Comparison of ENCODE assay signal across 9 mouse cellular contexts in genomic region chr19:3855091-3855490, GRCm38 (mm10). TPM values are rescaled to one million over a fixed set of nuclear protein-coding genes. Genes with fewer than 3 reads are reported as not detected.
A peak's percentile ranks its signal among the peaks of the same experiment; 100 is the strongest.
DNase-seq lines count a peak whose midpoint lies in the region; ATAC-seq and TF ChIP-seq lines count a peak whose summit lies in the region.
"Had no signal": no experiment of that assay in that cellular context is flagged by ENCODE, and none has a peak within 500 bp of the region (broad histone marks: within the 10 kb centered on the region; RNA-seq: fewer than 3 reads in every experiment).

No protein-coding gene starts in this region.

- H3K9ac ChIP-seq in lung, embryonic 16.5 days (ENCODE audit: low read length), result no peak overlapping the region
- H3K9ac ChIP-seq in embryonic facial prominence, embryonic 15.5 days, result no peak overlapping the region
- H3K9ac ChIP-seq in neural tube, embryonic 15.5 days (replicated peaks), result no peak overlapping the region

- peak overlapping the region; percentile 37; the same call in 1 of the 2 replicates for H3K27ac ChIP-seq in lung, embryonic 16.5 days (ENCODE audit: low read length)
- H3K27ac ChIP-seq in embryonic facial prominence, embryonic 15.5 days (replicated peaks), result peak overlapping the region; percentile 51; the same call in 1 of the 2 replicates
- 0 out of 2 replicates have a peak overlapping the region, but pooled peaks have one; percentile 20 for H3K27ac ChIP-seq in neural tube, embryonic 15.5 days (replicated peaks)
- H3K27ac ChIP-seq: heart, adult 2 months; macrophage had no signal

- ATAC-seq in lung, embryonic 16.5 days (ENCODE audit: low read depth), result no peak
- no peak for ATAC-seq in embryonic facial prominence, embryonic 15.5 days (ENCODE audit: insufficient number of reproducible peaks, low FRiP score, low TSS enrichment, low read depth)
- ATAC-seq in neural tube, embryonic 15.5 days (ENCODE audit: low FRiP score), result no peak

- no peaks in the 10 kb centered on the region for H3K36me3 ChIP-seq in lung, embryonic 16.5 days (ENCODE audit: control insufficient read depth, insufficient read depth, low read length)
- no peaks in the 10 kb centered on the region for H3K36me3 ChIP-seq in embryonic facial prominence, embryonic 15.5 days
- H3K36me3 ChIP-seq in neural tube, embryonic 15.5 days, result no peaks in the 10 kb centered on the region

- peak overlapping the region; percentile 14; the same call in 1 of the 2 replicates for H3K4me3 ChIP-seq in lung, embryonic 16.5 days (ENCODE audit: low read length)
- no peak overlapping the region for H3K4me3 ChIP-seq in lung, adult 2 months (replicated peaks; ENCODE audit: extremely low read depth, low read depth, low read length)
- H3K4me3 ChIP-seq in embryonic facial prominence, embryonic 15.5 days (replicated peaks), result no peak overlapping the region
- H3K4me3 ChIP-seq in neural tube, embryonic 15.5 days (replicated peaks), result no peak overlapping the region
- H3K4me3 ChIP-seq: heart, adult 2 months had no signal

- peaks cover 31% of the 10 kb centered on the region for H3K4me1 ChIP-seq in lung, embryonic 16.5 days (replicated peaks; ENCODE audit: control insufficient read depth, insufficient read depth, low read length)
- peaks cover 10% of the 10 kb centered on the region for H3K4me1 ChIP-seq in lung, adult 2 months (ENCODE audit: control insufficient read depth, insufficient read depth, low read length)
- peaks cover 33% of the 10 kb centered on the region for H3K4me1 ChIP-seq in embryonic facial prominence, embryonic 15.5 days
- peaks cover 45% of the 10 kb centered on the region for H3K4me1 ChIP-seq in neural tube, embryonic 15.5 days

- peak overlapping the region; percentile 35 for H3K4me2 ChIP-seq in lung, embryonic 16.5 days (ENCODE audit: low read depth, low read length)
- H3K4me2 ChIP-seq in embryonic facial prominence, embryonic 15.5 days (replicated peaks), result 0 out of 2 replicates have a peak overlapping the region, but pooled peaks have one; percentile 15
- H3K4me2 ChIP-seq in neural tube, embryonic 15.5 days, result peak overlapping the region; percentile 22

- H3K27me3 ChIP-seq in lung, embryonic 16.5 days (ENCODE audit: control insufficient read depth, insufficient read depth, low read depth, low read length), result no peaks in the 10 kb centered on the region
- no peaks in the 10 kb centered on the region for H3K27me3 ChIP-seq in embryonic facial prominence, embryonic 15.5 days
- no peaks in the 10 kb centered on the region for H3K27me3 ChIP-seq in neural tube, embryonic 15.5 days (replicated peaks)

- TF ChIP-seq CTCF in lung, adult 2 months (IDR thresholded peaks at IDR 0.05; ENCODE audit: insufficient read depth, low read length), result no peak

- 45% methylated on average over 6 of the region's 6 CpGs for WGBS in lung, embryonic 16.5 days
- 45% methylated on average over 6 of the region's 6 CpGs for WGBS in lung, adult 2 months
- 53% methylated on average over 6 of the region's 6 CpGs for WGBS in embryonic facial prominence, embryonic 15.5 days
- 54% methylated on average over 6 of the region's 6 CpGs for WGBS in neural tube, embryonic 15.5 days

- DNase-seq in lung, adult 2 months, result no peak
- DNase-seq in kidney, postnatal 10 days, result peak; percentile 39
- DNase-seq in thymus, postnatal 36 days, result no peak
- no peak for DNase-seq in gastrocnemius, adult 18-20 months (ENCODE audit: low spot score)
- DNase-seq: heart, adult 2 months had no signal

- no peak for TF ChIP-seq POLR2A in lung, adult 2 months (IDR thresholded peaks at IDR 0.05; ENCODE audit: borderline replicate concordance, extremely low read depth, low read depth, low read length)

- no peaks in the 10 kb centered on the region for H3K9me3 ChIP-seq in lung, embryonic 16.5 days (ENCODE audit: control insufficient read depth, low read length)
- no peaks in the 10 kb centered on the region for H3K9me3 ChIP-seq in embryonic facial prominence, embryonic 15.5 days (replicated peaks)
- H3K9me3 ChIP-seq in neural tube, embryonic 15.5 days (replicated peaks), result no peaks in the 10 kb centered on the region

RNA-seq across cellular contexts. Expression of gene Chka, which starts 3.5 kb away (rescaled TPM):
- 56.8 and 60.0 TPM in 2 replicates for polyA plus RNA-seq in lung, embryonic 16.5 days (2015; fragmentation: Nextera tagmentation; extraction: Ambion mirVana)
- 75.9 and 81.6 TPM in 2 replicates for polyA plus RNA-seq in lung, adult 2 months (2012; rRNA removed)
- 38.2 and 44.3 TPM in 2 replicates for polyA plus RNA-seq in embryonic facial prominence, embryonic 15.5 days (2015; fragmentation: Nextera tagmentation; extraction: Ambion mirVana)
- polyA plus RNA-seq in neural tube, embryonic 15.5 days (2015; fragmentation: Nextera tagmentation; extraction: Ambion mirVana), result 59.9 and 68.7 TPM in 2 replicates
- total RNA-seq in gastrocnemius, adult 18-20 months (2021), result 1 to 10 TPM; 1.4 to 3.0 TPM

RNA-seq across cellular contexts. Expression of gene Tcirg1, which starts 51.8 kb away (rescaled TPM):
- 56.8 and 60.5 TPM in 2 replicates for polyA plus RNA-seq in lung, embryonic 16.5 days (2015; fragmentation: Nextera tagmentation; extraction: Ambion mirVana)
- polyA plus RNA-seq in lung, adult 2 months (2012; rRNA removed), result 157 and 164 TPM in 2 replicates
- polyA plus RNA-seq in embryonic facial prominence, embryonic 15.5 days (2015; fragmentation: Nextera tagmentation; extraction: Ambion mirVana), result 57.5 and 64.3 TPM in 2 replicates
- polyA plus RNA-seq in neural tube, embryonic 15.5 days (2015; fragmentation: Nextera tagmentation; extraction: Ambion mirVana), result 20.3 and 29.0 TPM in 2 replicates
- total RNA-seq in gastrocnemius, adult 18-20 months (2021), result 1 to 10 TPM; 2.5 to 4.0 TPM

RNA-seq across cellular contexts. Expression of gene Ndufs8, which starts 57.5 kb away (rescaled TPM):
- 285 and 290 TPM in 2 replicates for polyA plus RNA-seq in lung, embryonic 16.5 days (2015; fragmentation: Nextera tagmentation; extraction: Ambion mirVana)
- 157 and 189 TPM in 2 replicates for polyA plus RNA-seq in lung, adult 2 months (2012; rRNA removed)
- 255 and 269 TPM in 2 replicates for polyA plus RNA-seq in embryonic facial prominence, embryonic 15.5 days (2015; fragmentation: Nextera tagmentation; extraction: Ambion mirVana)
- polyA plus RNA-seq in neural tube, embryonic 15.5 days (2015; fragmentation: Nextera tagmentation; extraction: Ambion mirVana), result 308 and 330 TPM in 2 replicates
- 100 to 1,000 TPM; 257 to 270 TPM for total RNA-seq in gastrocnemius, adult 18-20 months (2021)
